Mouse (Mus musculus) midbrain, embryonic 10.5 days (tissue): Measurements from ENCODE around the gene Rmdn3. TPM values are rescaled to one million over a fixed set of nuclear protein-coding genes. Genes with fewer than 3 reads are reported as not detected.

Experiments
- DNase-seq: peaks from one replicate; pipeline ENCODE4 v3.0.0-alpha.2; 2017; ENCODE audit warnings: low spot score
- H3K27ac ChIP-seq: fragments of 300-500 bp; sonication (generic); replicated peaks from 2 replicates; pipeline ENCODE4 v1.5.1; 2016; ENCODE audit warnings: mild to moderate bottlenecking
- H3K27me3 ChIP-seq: fragments of 300-500 bp; sonication (generic); 2 replicates; pipeline ENCODE4 v1.6.1; 2016; ENCODE audit warnings: low read depth, mild to moderate bottlenecking; ENCODE audit not compliant: poor library complexity, severe bottlenecking
- H3K36me3 ChIP-seq: fragments of 300-500 bp; sonication (generic); 2 replicates; pipeline ENCODE4 v1.6.1; 2016; ENCODE audit warnings: mild to moderate bottlenecking, moderate library complexity
- H3K4me1 ChIP-seq: fragments of 300-500 bp; sonication (generic); 2 replicates; pipeline ENCODE4 v1.6.1; 2016
- H3K4me3 ChIP-seq: fragments of 300-500 bp; sonication (generic); 2 replicates; pipeline ENCODE4 v1.5.1; 2016; ENCODE audit warnings: mild to moderate bottlenecking, moderate library complexity
- H3K9me3 ChIP-seq: fragments of 300-500 bp; sonication (generic); replicated peaks from 2 replicates; pipeline ENCODE4 v1.6.1; 2016; ENCODE audit warnings: mild to moderate bottlenecking
- WGBS: fragments of 180-500 bp; shearing (Covaris S2); methylation state at CpG from one replicate; pipeline ENCODE4 v1.1.7; 2016; 5-methylcytosine and 5-hydroxymethylcytosine counted together
- polyA plus RNA-seq: library from polyadenylated mRNA; unstranded; fragments of >200 nt; fragmentation: Nextera tagmentation; extraction: Ambion mirVana; gene quantifications from 2 replicates; pipeline ENCODE4 v1.2.1, GENCODE M21; 2016

Gene Rmdn3
- polyA plus RNA-seq, 1 experiment from 2014 or later = 49.9 TPM

DNA sequence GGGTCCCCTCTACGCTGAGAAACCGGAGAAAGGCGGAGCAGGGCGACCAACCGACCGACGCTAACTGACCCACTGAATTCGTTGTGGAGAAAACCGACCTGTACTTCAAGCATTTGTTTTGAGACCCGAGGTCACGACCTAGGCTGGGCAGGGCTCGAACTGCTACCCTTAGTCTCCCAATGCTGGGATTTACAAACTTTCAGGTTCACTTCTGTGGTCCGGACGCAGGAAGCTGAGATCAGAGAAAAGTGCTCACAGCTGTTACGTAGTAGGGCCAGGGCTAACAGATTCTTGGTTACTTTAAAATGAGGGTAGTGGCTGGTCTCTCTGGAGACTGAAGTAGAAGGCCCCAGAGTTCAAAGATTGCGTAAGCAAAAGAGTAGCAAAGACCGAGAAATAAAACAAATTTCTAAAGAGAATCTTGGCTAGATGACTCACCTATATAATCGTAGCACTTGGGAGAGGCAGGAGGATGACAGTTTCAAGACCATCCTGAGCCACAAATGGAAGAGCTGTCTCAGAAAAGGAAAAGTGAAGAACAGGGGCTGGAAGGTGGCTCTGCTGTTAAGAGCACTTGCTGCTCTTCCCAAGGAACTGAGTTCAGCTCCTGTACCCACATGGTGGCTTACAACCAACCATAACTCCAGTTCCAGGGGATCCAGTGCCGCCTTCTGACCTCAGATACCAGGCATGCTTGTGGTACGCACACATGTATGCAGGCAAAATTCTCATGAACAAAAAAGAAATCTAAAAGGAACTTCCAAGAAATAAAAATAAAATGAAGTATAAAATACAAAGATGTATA, 43.5 kb downstream of the Rmdn3 start:
- DNase-seq = no peak
- Histone ChIP-seq H3K9me3 (no peaks in the 10 kb centered on the region), H3K27me3 (no peaks in the 10 kb centered on the region), H3K4me3 (peak overlapping the region; percentile 87), H3K36me3 (peaks cover 45% of the 10 kb centered on the region), H3K27ac (peak overlapping the region; percentile 93), H3K4me1 (peaks cover 22% of the 10 kb centered on the region)
- 17% methylated on average over 20 of the region's 20 CpGs for WGBS

DNA sequence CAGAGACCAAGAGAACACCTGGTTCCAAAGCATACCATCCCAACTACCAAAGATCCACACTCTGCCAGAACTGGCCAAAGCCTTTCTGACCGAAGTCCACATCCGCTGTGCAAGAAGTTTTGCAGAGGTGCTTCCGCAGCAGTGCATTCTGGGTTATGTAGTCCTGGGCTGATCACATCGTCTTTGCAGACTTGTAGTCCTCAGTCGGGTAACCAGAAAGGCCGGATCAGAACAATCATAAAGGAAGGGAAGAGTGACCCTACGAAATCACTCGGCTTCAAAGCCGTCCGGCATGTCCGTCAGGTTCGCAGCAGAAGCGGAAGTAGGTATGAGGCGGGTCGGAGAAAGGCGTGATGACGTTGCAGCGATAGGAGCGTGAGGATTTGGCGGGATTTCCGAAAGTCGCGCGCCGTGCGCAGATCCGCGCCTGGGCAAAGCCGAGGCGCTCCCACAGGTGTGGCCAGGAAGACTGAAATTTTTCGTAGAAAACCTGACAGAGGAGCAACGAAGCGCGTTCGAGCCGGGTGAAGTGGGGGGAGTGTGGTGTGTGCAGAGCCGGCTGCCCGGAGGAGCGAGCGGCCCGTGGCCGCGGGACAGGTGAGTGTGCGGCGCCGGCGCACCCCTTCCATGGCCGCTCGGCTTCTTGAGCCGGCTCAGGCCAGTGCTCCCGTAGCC, 44.3 kb downstream of the Rmdn3 start, which contains the start of gene Rad51:
TSS of gene Rad51 (plus strand) at position 356 of the 675 bp plus-strand sequence.
- Histone ChIP-seq H3K4me1 (peaks cover 22% of the 10 kb centered on the region), H3K36me3 (peaks cover 45% of the 10 kb centered on the region), H3K27ac (peak within 1 kb of the TSS; percentile 93), H3K4me3 (peak within 1 kb of the TSS; percentile 87), H3K9me3 (no peaks in the 10 kb centered on the region), H3K27me3 (no peaks in the 10 kb centered on the region)
- WGBS = under 1% methylated on average over 51 of the region's 51 CpGs
- peak; percentile 88 for DNase-seq

DNA sequence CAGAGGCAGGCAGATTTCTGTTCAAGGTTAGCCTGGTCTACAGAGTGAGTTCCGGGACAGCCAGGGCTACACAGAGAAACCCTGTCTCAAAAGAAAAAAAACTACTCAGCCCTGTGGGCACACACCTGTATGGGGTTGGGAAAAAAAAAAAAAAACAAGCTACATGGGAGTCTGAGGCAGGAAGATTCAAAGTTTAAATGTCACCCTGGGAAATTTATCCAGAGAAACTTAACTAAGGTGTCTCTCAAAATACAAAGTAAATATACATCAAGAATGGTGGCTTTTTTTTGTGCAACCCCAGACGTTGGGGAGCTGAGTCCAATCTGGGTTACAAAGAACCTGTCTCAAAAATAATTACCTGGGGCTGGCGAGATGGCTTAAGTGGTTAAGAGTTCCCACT, 45.8 kb downstream of the Rmdn3 start:
- H3K36me3 ChIP-seq = peaks cover 39% of the 10 kb centered on the region
- H3K9me3 ChIP-seq = no peaks in the 10 kb centered on the region
- no peak overlapping the region for H3K27ac ChIP-seq
- H3K27me3 ChIP-seq = no peaks in the 10 kb centered on the region
- WGBS = 89% methylated on average over 3 of the region's 3 CpGs
- no peak for DNase-seq
- H3K4me1 ChIP-seq = peaks cover 22% of the 10 kb centered on the region
- no peak overlapping the region for H3K4me3 ChIP-seq

DNA sequence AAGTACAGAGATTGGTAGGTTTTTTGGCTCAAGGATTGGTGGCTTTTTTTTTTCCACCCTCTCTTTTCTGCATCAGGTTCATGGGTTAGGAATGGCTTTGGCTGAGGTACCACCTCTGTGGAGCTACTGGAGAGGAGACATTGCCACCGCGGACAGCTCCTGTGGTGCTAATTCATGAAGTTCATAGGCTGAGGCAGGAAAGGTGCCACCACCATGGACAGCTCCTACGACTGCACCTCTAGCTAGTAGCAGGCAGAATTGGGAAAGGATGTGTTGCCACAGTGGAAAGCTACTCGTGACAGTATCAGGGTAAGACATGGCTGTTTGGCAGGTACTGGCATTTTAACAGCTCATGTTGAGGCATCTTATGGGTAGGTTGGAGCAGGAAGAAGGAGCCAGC, 48.3 kb downstream of the Rmdn3 start:
- 64% methylated on average over 4 of the region's 4 CpGs for WGBS
- H3K36me3 ChIP-seq = peaks cover 52% of the 10 kb centered on the region
- no peaks in the 10 kb centered on the region for H3K9me3 ChIP-seq
- no peak overlapping the region for H3K4me3 ChIP-seq
- no peak for DNase-seq
- no peaks in the 10 kb centered on the region for H3K27me3 ChIP-seq
- H3K4me1 ChIP-seq = peaks cover 9% of the 10 kb centered on the region
- no peak overlapping the region for H3K27ac ChIP-seq

DNA sequence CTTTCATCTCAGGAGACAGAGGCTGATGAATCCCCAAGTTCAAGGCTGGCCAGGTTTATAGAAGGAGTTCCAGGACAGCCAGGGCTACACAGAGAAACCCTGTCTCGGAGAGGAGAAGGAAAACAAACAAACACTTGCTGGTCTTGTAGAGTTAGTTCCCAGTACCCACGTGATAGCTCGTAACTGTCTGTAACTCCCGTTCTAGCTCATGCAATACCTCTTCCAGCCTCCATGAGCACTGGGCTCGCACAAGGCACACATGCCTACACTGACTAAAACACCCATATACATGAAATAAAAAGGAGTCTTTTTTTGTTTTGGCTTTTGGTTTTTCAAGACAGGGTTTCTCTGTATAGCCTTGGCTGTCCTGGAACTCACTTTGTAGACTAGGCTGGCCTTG, 50.3 kb downstream of the Rmdn3 start:
- H3K4me1 ChIP-seq = no peaks in the 10 kb centered on the region
- H3K27ac ChIP-seq = no peak overlapping the region
- H3K9me3 ChIP-seq = no peaks in the 10 kb centered on the region
- no peak overlapping the region for H3K4me3 ChIP-seq
- no peaks in the 10 kb centered on the region for H3K27me3 ChIP-seq
- H3K36me3 ChIP-seq = peaks cover 72% of the 10 kb centered on the region
- 82% methylated on average over 5 of the region's 5 CpGs for WGBS
- DNase-seq = no peak

DNA sequence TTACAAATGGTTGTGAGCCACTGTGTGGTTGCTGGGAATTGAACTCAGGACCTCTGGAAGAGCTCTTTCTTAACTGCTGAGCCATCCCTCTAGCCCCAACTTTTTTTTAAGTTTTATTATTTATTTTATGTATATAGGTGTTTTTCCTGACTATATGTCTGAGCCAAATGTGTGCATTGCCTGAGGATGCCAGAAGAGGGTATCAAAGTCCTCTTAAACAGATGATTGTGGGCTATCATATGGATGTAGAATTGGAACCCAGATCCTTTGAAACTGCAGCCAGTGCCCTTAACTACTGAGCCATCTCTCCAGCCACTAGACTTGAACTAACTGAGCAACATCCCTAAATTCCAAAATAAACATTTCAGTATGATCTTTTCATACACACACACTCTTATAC, 55.3 kb downstream of the Rmdn3 start:
- Histone ChIP-seq H3K27ac (no peak overlapping the region), H3K36me3 (peaks cover 80% of the 10 kb centered on the region), H3K4me1 (no peaks in the 10 kb centered on the region), H3K9me3 (no peaks in the 10 kb centered on the region), H3K4me3 (no peak overlapping the region), H3K27me3 (no peaks in the 10 kb centered on the region)
- no peak for DNase-seq

Other genes starting within 250 kb of the Rmdn3 start
- gene Chst14, start 230.5 kb downstream of the Rmdn3 start, polyA plus RNA-seq = 14.5 and 17.2 TPM in 2 replicates
- gene Ccdc32, start 127.6 kb downstream of the Rmdn3 start, polyA plus RNA-seq = 21.9 and 22.4 TPM in 2 replicates
- gene Rpusd2, start 122.2 kb downstream of the Rmdn3 start, polyA plus RNA-seq = 7.0 and 7.9 TPM in 2 replicates
- gene Knl1, start 109.9 kb downstream of the Rmdn3 start, polyA plus RNA-seq = 63.9 and 68.4 TPM in 2 replicates
- 95.6 and 97.9 TPM in 2 replicates for gene Rad51, start 44.2 kb downstream of the Rmdn3 start, polyA plus RNA-seq
- 2.7 and 3.2 TPM in 2 replicates for gene Gchfr, start 10.7 kb upstream of the Rmdn3 start, polyA plus RNA-seq
- gene Gm14137, start 17.5 kb upstream of the Rmdn3 start, polyA plus RNA-seq = 0.72 and 1.1 TPM in 2 replicates
- gene Zfyve19, start 51.6 kb upstream of the Rmdn3 start, polyA plus RNA-seq = 56.1 and 57.4 TPM in 2 replicates
- gene Dnajc17, start 51.8 kb upstream of the Rmdn3 start, polyA plus RNA-seq = 24.5 and 26.2 TPM in 2 replicates
- gene Ppp1r14d, start 72.9 kb upstream of the Rmdn3 start, polyA plus RNA-seq = not detected in 2 replicates
- 1.9 and 2.4 TPM in 2 replicates for gene Spint1, start 80.3 kb upstream of the Rmdn3 start, polyA plus RNA-seq
- gene Rhov, start 114.2 kb upstream of the Rmdn3 start, polyA plus RNA-seq = 0.83 and 1.9 TPM in 2 replicates
- gene Vps18, start 131.7 kb upstream of the Rmdn3 start, polyA plus RNA-seq = 23.1 and 27.5 TPM in 2 replicates
- 5.7 TPM in 2 replicates for gene Dll4, start 168.8 kb upstream of the Rmdn3 start, polyA plus RNA-seq
- 0.78 and 0.95 TPM in 2 replicates for gene Chac1, start 194.2 kb upstream of the Rmdn3 start, polyA plus RNA-seq